Mouse (Mus musculus): Measurements from ENCODE around the gene Dnah3.

DNA sequence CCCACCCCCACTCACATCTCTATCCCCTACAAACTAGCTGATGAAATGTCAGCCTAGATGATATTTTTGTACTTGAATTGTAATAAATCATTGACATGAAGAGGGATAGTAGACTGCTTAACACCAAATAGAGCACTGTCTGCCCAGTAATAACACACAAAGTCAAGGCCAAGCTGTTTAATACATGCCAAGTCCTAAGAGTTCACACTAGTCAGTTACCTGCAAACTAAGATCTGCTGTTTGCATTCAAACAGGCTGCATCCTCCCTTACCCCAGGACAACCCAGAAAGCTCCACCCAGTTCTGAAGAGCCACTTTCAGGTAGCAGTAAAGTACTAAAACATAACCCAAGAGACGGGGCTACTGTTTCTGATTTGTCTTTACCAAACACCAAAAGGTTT lies 202.9 kb downstream of the Dnah3 start:
- TF ChIP-seq CTCF (IDR thresholded peaks at IDR 0.05; ENCODE audit: control insufficient read depth, insufficient read depth, low read length) (no peak), POLR2A (IDR thresholded peaks at IDR 0.05; ENCODE audit: borderline replicate concordance, control insufficient read depth, low read depth, low read length) (no peak)
